Mouse (Mus musculus) liver, embryonic 12.5 days (tissue): ENCODE measurements around the gene Klf14. TPM values are rescaled to one million over a fixed set of nuclear protein-coding genes. Genes with fewer than 3 reads are reported as not detected.

ENCODE experiments used
- ATAC-seq: fragments of 200-750 bp; cut with Nextera tagmentation; 2 replicates; pipeline ENCODE4 v1.8.0; 2017; ENCODE audit warnings: moderate number of reproducible peaks, mild to moderate bottlenecking, moderate library complexity
- H3K27ac ChIP-seq: fragments of 300-500 bp; sonication (generic); 2 replicates; pipeline ENCODE4 v1.5.1; 2016; ENCODE audit warnings: mild to moderate bottlenecking
- H3K27me3 ChIP-seq: fragments of 300-500 bp; sonication (generic); replicated peaks from 2 replicates; pipeline ENCODE4 v1.6.1; 2016; ENCODE audit warnings: mild to moderate bottlenecking, moderate library complexity
- H3K36me3 ChIP-seq: fragments of 300-500 bp; sonication (generic); 2 replicates; pipeline ENCODE4 v1.6.1; 2016; ENCODE audit warnings: mild to moderate bottlenecking, moderate library complexity
- H3K4me1 ChIP-seq: fragments of 300-500 bp; sonication (generic); 2 replicates; pipeline ENCODE4 v1.6.1; 2016
- H3K4me2 ChIP-seq: fragments of 300-500 bp; sonication (generic); 2 replicates; pipeline ENCODE4 v1.6.1; 2016; ENCODE audit warnings: mild to moderate bottlenecking, moderate library complexity
- H3K4me3 ChIP-seq: fragments of 300-500 bp; sonication (generic); 2 replicates; pipeline ENCODE4 v1.5.1; 2016; ENCODE audit warnings: mild to moderate bottlenecking, moderate library complexity
- H3K9ac ChIP-seq: fragments of 300-500 bp; sonication (generic); 2 replicates; pipeline ENCODE4 v1.6.1; 2016; ENCODE audit warnings: mild to moderate bottlenecking, moderate library complexity
- H3K9me3 ChIP-seq: fragments of 300-500 bp; sonication (generic); replicated peaks from 2 replicates; pipeline ENCODE4 v1.6.1; 2016; ENCODE audit warnings: mild to moderate bottlenecking, moderate library complexity
- WGBS: fragments of 180-500 bp; shearing (Covaris S2); methylation state at CpG from one replicate; pipeline ENCODE4 v1.1.7; 2016; ENCODE audit not compliant: insufficient replicate concordance; 5-methylcytosine and 5-hydroxymethylcytosine counted together
- polyA plus RNA-seq: library from polyadenylated mRNA; unstranded; fragments of >200 nt; fragmentation: Nextera tagmentation; extraction: Ambion mirVana; gene quantifications from 2 replicates; pipeline ENCODE4 v1.2.1, GENCODE M21; 2016

Gene Klf14
- polyA plus RNA-seq, 1 experiment from 2014 or later = 0.60 TPM

DNA sequence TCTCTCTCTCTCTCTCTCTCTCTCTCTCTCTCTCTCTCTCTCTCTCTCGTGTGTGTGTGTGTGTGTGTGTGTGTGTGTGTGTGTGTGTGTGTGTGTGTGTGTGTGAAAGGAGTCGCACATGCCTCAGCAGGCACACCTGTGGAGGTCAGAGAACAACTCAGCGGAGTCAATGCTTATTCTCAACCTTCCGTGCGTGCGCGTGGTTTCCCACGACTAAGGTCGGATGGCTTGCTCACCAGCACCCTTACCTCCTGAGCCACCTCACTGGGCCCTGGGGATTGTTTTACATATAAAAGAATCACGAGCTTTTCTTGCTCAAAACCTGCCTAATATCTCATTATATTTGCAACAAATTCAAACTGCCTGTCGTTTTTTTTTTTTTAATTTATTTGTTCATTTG lies 37.1 kb downstream of the Klf14 start:
- Histone ChIP-seq H3K9me3 (no peaks in the 10 kb centered on the region), H3K27me3 (peaks cover 16% of the 10 kb centered on the region), H3K36me3 (no peaks in the 10 kb centered on the region), H3K4me3 (no peak overlapping the region), H3K4me1 (no peaks in the 10 kb centered on the region), H3K9ac (no peak overlapping the region), H3K27ac (no peak overlapping the region), H3K4me2 (no peak overlapping the region)
- 66% methylated on average over 9 of the region's 11 CpGs for WGBS
- ATAC-seq = no peak

DNA sequence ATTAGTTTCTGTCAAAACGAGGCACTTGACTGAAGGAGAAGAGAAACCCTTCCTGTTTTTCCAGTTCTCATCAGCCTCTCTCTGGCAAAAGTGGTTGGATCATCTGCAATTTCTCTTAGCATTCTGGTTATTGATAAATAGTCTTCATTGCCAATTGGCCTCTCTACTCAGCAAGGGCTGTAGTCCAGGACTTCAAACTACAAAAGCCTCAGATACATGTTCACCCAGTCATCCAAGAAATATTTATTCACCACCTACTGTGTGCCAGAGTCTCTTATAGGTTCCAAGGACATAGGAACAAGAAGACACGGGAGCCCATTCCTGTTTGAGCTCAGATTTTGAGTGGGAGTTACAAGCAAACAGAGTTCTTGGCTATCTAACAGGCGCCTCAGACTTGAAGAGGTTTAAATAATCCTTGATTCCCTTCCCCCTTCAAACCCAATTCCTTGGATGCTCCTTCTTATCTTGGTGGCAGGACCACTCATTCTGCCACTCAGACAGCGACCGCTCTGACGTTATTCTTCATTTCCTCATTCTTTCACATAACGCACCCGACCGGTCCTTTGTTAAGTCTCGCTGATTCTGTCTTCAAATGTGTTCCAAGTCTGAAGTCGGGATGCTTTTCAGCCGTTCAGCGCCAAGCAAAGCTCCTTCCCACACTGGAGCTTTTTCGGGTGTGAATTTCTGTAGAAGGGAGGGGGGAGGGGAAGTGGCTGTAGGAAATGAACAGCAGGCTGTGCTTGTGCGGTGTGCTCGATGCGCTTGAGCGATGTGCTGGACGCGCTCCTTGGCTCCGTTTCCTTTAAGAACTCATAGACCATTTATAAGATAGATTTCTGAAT lies 37.8 kb downstream of the Klf14 start:
- H3K4me1 ChIP-seq = no peaks in the 10 kb centered on the region
- no peaks in the 10 kb centered on the region for H3K9me3 ChIP-seq
- no peak for ATAC-seq
- no peak overlapping the region for H3K9ac ChIP-seq
- no peak overlapping the region for H3K27ac ChIP-seq
- H3K4me3 ChIP-seq = no peak overlapping the region
- H3K4me2 ChIP-seq = no peak overlapping the region
- peaks cover 16% of the 10 kb centered on the region for H3K27me3 ChIP-seq
- no peaks in the 10 kb centered on the region for H3K36me3 ChIP-seq
- 41% methylated on average over 21 of the region's 21 CpGs for WGBS

DNA sequence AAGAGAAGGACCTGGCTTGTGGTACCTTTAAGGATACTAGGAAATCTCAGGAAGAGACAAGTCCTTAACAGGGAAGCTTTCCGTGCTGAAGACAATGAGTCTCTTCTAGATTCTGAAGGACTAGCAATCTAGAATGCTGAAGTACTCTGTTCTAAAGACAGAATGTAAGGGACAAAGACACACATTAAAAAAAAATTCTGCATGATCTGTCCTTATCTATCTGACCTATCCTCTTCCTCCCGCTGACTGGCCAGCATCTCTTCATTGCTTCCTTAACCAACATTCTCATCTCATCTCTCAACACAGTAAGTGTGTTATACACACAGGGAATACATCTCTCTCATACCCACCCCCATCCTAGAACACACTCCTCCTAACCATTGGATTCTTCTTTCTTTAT lies 43.4 kb downstream of the Klf14 start, which contains the start of gene Tsga13:
Gene Tsga13 (minus strand): TSS at position 101 of the 400 bp plus-strand sequence.
- WGBS = 73% methylated on average over 2 of the region's 2 CpGs
- H3K4me1 ChIP-seq = no peaks in the 10 kb centered on the region
- no peak within 1 kb of the TSS for H3K9ac ChIP-seq
- no peak within 1 kb of the TSS for H3K27ac ChIP-seq
- H3K27me3 ChIP-seq = peaks cover 8% of the 10 kb centered on the region; the same call in 1 of the 2 replicates
- no peak within 1 kb of the TSS for H3K4me2 ChIP-seq
- no peak for ATAC-seq
- no peaks in the 10 kb centered on the region for H3K9me3 ChIP-seq
- H3K4me3 ChIP-seq = no peak within 1 kb of the TSS
- H3K36me3 ChIP-seq = no peaks in the 10 kb centered on the region

DNA sequence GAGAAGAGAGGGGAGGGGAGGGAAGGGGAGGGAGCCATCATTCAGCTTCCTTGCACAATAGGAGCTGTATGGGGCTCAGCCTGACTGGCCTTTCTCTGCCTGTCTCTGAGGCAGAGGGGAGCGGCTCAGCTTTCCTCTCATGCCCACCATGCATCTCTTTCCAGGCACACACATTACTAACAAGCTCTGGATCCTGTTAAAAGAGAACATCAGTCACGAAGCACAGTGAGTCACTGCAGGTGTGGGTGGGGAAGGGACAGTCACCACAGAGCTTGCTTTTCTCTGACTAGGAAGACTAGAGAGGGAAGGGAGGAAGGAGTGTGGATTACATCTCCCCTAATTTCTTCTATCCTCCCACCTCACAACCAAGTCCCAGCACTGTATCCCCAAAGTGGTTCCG lies 50.9 kb downstream of the Klf14 start:
- no peaks in the 10 kb centered on the region for H3K36me3 ChIP-seq
- H3K4me2 ChIP-seq = no peak overlapping the region
- H3K27ac ChIP-seq = no peak overlapping the region
- no peaks in the 10 kb centered on the region for H3K9me3 ChIP-seq
- WGBS = 55% methylated on average over 3 of the region's 3 CpGs
- H3K27me3 ChIP-seq = peaks cover 12% of the 10 kb centered on the region; the same call in 1 of the 2 replicates
- no peak overlapping the region for H3K9ac ChIP-seq
- ATAC-seq = no peak
- no peaks in the 10 kb centered on the region for H3K4me1 ChIP-seq
- no peak overlapping the region for H3K4me3 ChIP-seq

Other genes with a start within 250 kb of the Klf14 start
- 372 and 384 TPM in 2 replicates for gene Mest, start 235.5 kb downstream of the Klf14 start, polyA plus RNA-seq
- gene Copg2, start 62.3 kb downstream of the Klf14 start, polyA plus RNA-seq = 10.4 and 10.5 TPM in 2 replicates
- gene Tsga13, start 43.5 kb downstream of the Klf14 start, polyA plus RNA-seq = not detected in 2 replicates